Mouse (Mus musculus): ENCODE results near the gene Myl6.
A peak's percentile ranks its signal among the peaks of the same experiment; 100 is the strongest.
"Not testable (repeated sequence)": the region's sequence is repeated elsewhere in the genome, so short reads cannot be mapped to it uniquely, and the experiment has no call there.

Myl6 gene

GRCm38 (mm10) chr10:128509203-128509602 lies 15.3 kb upstream of the Myl6 start:
- no peak for DNase-seq

- DNase-seq, result peak; percentile 45
These were observed 14.3 kb upstream of the Myl6 start for GRCm38 (mm10) chr10:128508260-128508659.

- DNase-seq, result no peak
These were observed 12.0 kb upstream of the Myl6 start for GRCm38 (mm10) chr10:128505974-128506373.

- DNase-seq, result not testable (repeated sequence)
These were observed 11.4 kb upstream of the Myl6 start for GRCm38 (mm10) chr10:128505371-128505667.

GRCm38 (mm10) chr10:128504641-128505370 lies 10.9 kb upstream of the Myl6 start:
- DNase-seq, result peak; percentile 59

GRCm38 (mm10) chr10:128504012-128504411 lies 10.1 kb upstream of the Myl6 start:
- DNase-seq, result no peak

GRCm38 (mm10) chr10:128503532-128503931 lies 9.6 kb upstream of the Myl6 start:
- DNase-seq, result no peak

- DNase-seq, result no peak
These were observed 8.4 kb upstream of the Myl6 start for GRCm38 (mm10) chr10:128502341-128502740.

- DNase-seq, result peak; percentile 77
These were observed 5.2 kb upstream of the Myl6 start for GRCm38 (mm10) chr10:128499116-128499671.

GRCm38 (mm10) chr10:128498590-128498989 lies 4.6 kb upstream of the Myl6 start, which contains the start of gene Myl6b:
TSS of gene Myl6b (minus strand) at chr10:128498685.
- DNase-seq, result peak; percentile 98

GRCm38 (mm10) chr10:128497134-128497737 lies 3.3 kb upstream of the Myl6 start:
- no peak for DNase-seq

GRCm38 (mm10) chr10:128496509-128497077 lies 2.6 kb upstream of the Myl6 start:
- DNase-seq, result no peak

GRCm38 (mm10) chr10:128495903-128496302 lies 2.0 kb upstream of the Myl6 start:
- DNase-seq, result no peak

GRCm38 (mm10) chr10:128495270-128495669 lies 1.3 kb upstream of the Myl6 start:
- DNase-seq, result no peak

- DNase-seq, result no peak
These were observed 811 bp upstream of the Myl6 start for GRCm38 (mm10) chr10:128494667-128495245.

GRCm38 (mm10) chr10:128493319-128493694 lies 638 bp downstream of the Myl6 start:
- no peak for DNase-seq

GRCm38 (mm10) chr10:128492633-128493311 lies 1.2 kb downstream of the Myl6 start:
- DNase-seq, result peak; percentile 86

- DNase-seq, result not testable (repeated sequence)
These were observed 1.9 kb downstream of the Myl6 start for GRCm38 (mm10) chr10:128492051-128492450.

GRCm38 (mm10) chr10:128491495-128491894 lies 2.5 kb downstream of the Myl6 start:
- peak; percentile 67 for DNase-seq

- no peak for DNase-seq
These were observed 3.0 kb downstream of the Myl6 start for GRCm38 (mm10) chr10:128490912-128491311.

GRCm38 (mm10) chr10:128490232-128490631 lies 3.7 kb downstream of the Myl6 start:
- no peak for DNase-seq

GRCm38 (mm10) chr10:128489785-128490184 lies 4.2 kb downstream of the Myl6 start:
- no peak for DNase-seq

GRCm38 (mm10) chr10:128489380-128489779 lies 4.6 kb downstream of the Myl6 start:
- peak; percentile 41 for DNase-seq

Measured in lung, postnatal 10 days (tissue).